Mouse (Mus musculus) neural tube, embryonic 15.5 days (tissue): ENCODE results near the gene Mob2. TPM values are rescaled to one million over a fixed set of nuclear protein-coding genes. Genes with fewer than 3 reads are reported as not detected.

Source experiments
- ATAC-seq: fragments of 200-750 bp; cut with Nextera tagmentation; 2 replicates; pipeline ENCODE4 v1.8.0; 2017; ENCODE audit warnings: mild to moderate bottlenecking, moderate TSS enrichment, moderate library complexity; ENCODE audit not compliant: low FRiP score
- H3K27ac ChIP-seq: fragments of 300-500 bp; sonication (generic); replicated peaks from 2 replicates; pipeline ENCODE4 v1.5.1; 2015; ENCODE audit warnings: mild to moderate bottlenecking, inconsistent platforms
- H3K27me3 ChIP-seq: fragments of 300-500 bp; sonication (generic); replicated peaks from 2 replicates; pipeline ENCODE4 v1.6.1; 2015; ENCODE audit warnings: inconsistent platforms
- H3K36me3 ChIP-seq: fragments of 300-500 bp; sonication (generic); 2 replicates; pipeline ENCODE4 v1.6.1; 2015; ENCODE audit warnings: inconsistent platforms
- H3K4me1 ChIP-seq: fragments of 300-500 bp; sonication (generic); 2 replicates; pipeline ENCODE4 v1.6.1; 2015; ENCODE audit warnings: inconsistent platforms
- H3K4me2 ChIP-seq: fragments of 300-500 bp; sonication (generic); 2 replicates; pipeline ENCODE4 v1.6.1; 2015; ENCODE audit warnings: inconsistent platforms, mild to moderate bottlenecking, moderate library complexity
- H3K4me3 ChIP-seq: fragments of 300-500 bp; sonication (generic); replicated peaks from 2 replicates; pipeline ENCODE4 v1.5.1; 2015; ENCODE audit warnings: mild to moderate bottlenecking, inconsistent platforms
- H3K9ac ChIP-seq: fragments of 300-500 bp; sonication (generic); replicated peaks from 2 replicates; pipeline ENCODE4 v1.6.1; 2015; ENCODE audit warnings: mild to moderate bottlenecking, inconsistent platforms
- H3K9me3 ChIP-seq: fragments of 300-500 bp; sonication (generic); replicated peaks from 2 replicates; pipeline ENCODE4 v1.6.1; 2016; ENCODE audit warnings: inconsistent platforms
- WGBS: fragments of 180-500 bp; shearing (Covaris S2); methylation state at CpG from one replicate; pipeline ENCODE4 v1.1.7; 2015; ENCODE audit warnings: mixed read lengths; 5-methylcytosine and 5-hydroxymethylcytosine counted together
- microRNA-seq: library from miRNA; unstranded; fragments of <30 nt; microRNA quantifications from one replicate; pipeline ENCODE4, GENCODE M21; 2017
- polyA plus RNA-seq: library from polyadenylated mRNA; unstranded; fragments of >200 nt; fragmentation: Nextera tagmentation; extraction: Ambion mirVana; gene quantifications from 2 replicates; pipeline ENCODE4 v1.2.1, GENCODE M21; 2015

Mob2 gene
- polyA plus RNA-seq, 1 experiment from 2014 or later: 51.2 TPM

DNA sequence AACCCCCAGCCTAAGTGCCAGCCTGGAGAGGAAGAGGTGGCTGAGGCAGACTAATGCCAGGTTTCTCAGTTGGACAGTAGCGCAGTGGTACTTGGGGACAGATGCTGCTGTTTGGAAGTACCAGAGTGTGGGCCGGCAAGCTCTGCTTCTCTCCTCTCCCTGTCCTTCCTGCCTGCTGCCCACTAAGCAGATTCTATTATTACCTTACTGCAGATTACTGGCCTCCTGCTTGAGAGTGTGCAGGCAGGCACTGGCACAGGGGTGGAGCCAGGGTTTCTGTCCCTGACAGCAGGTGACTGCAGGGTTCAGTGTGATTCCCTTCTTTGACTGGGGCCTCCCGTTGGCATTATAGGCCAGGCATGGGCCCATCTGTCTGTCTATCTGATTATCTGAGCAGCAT is 99.4 kb downstream of the Mob2 start:
- Histone ChIP-seq H3K27me3 (no peaks in the 10 kb centered on the region), H3K4me1 (peaks cover 93% of the 10 kb centered on the region), H3K9ac (no peak overlapping the region), H3K4me3 (no peak overlapping the region), H3K9me3 (no peaks in the 10 kb centered on the region), H3K36me3 (no peaks in the 10 kb centered on the region), H3K4me2 (no peak overlapping the region), H3K27ac (no peak overlapping the region)
- ATAC-seq: no peak
- WGBS: 59% methylated on average over 3 of the region's 3 CpGs

- Histone ChIP-seq H3K9ac (no peak overlapping the region), H3K36me3 (no peaks in the 10 kb centered on the region), H3K4me1 (peaks cover 93% of the 10 kb centered on the region), H3K27me3 (no peaks in the 10 kb centered on the region), H3K9me3 (no peaks in the 10 kb centered on the region), H3K4me3 (no peak overlapping the region), H3K4me2 (no peak overlapping the region), H3K27ac (no peak overlapping the region)
- WGBS: 87% methylated on average over 2 of the region's 2 CpGs
- no peak for ATAC-seq
Observed at GRCm38 (mm10) chr7:141960926-141961325, 99.9 kb downstream of the Mob2 start.

GRCm38 (mm10) chr7:141959133-141959532 is 101.7 kb downstream of the Mob2 start:
- Histone ChIP-seq H3K4me3 (no peak overlapping the region), H3K9me3 (no peaks in the 10 kb centered on the region), H3K4me2 (no peak overlapping the region), H3K36me3 (no peaks in the 10 kb centered on the region), H3K9ac (no peak overlapping the region), H3K27me3 (no peaks in the 10 kb centered on the region), H3K27ac (no peak overlapping the region), H3K4me1 (peaks cover 96% of the 10 kb centered on the region)
- WGBS: 80% methylated on average over 1 of the region's 1 CpGs
- ATAC-seq: no peak

Small RNA genes within 50 kb of the gene (microRNA-seq; reads per million reads assigned to microRNA genes)
- 0.52 reads per million for gene Mir3104

Other genes starting within 250 kb of the Mob2 start
- 0.04 and 0.08 TPM in 2 replicates for gene Muc5b, start 222.0 kb downstream of the Mob2 start, polyA plus RNA-seq
- gene Tollip, start 142.6 kb downstream of the Mob2 start, polyA plus RNA-seq: 67.5 and 70.0 TPM in 2 replicates
- gene Brsk2, start 111.3 kb downstream of the Mob2 start, polyA plus RNA-seq: 17.5 and 20.2 TPM in 2 replicates
- 110 and 132 TPM in 2 replicates for gene Dusp8, start 34.8 kb upstream of the Mob2 start, polyA plus RNA-seq
- gene Gm45618, start 59.7 kb upstream of the Mob2 start, polyA plus RNA-seq: 0.40 and 0.50 TPM in 2 replicates
- not detected in 2 replicates for gene Gm39115, start 75.0 kb upstream of the Mob2 start, polyA plus RNA-seq
- gene Gm45337, start 83.5 kb upstream of the Mob2 start, polyA plus RNA-seq: not detected in 2 replicates
- gene Gm29735, start 96.0 kb upstream of the Mob2 start, polyA plus RNA-seq: not detected in 2 replicates
- not detected in 2 replicates for gene Gm4553, start 104.7 kb upstream of the Mob2 start, polyA plus RNA-seq
- not detected in 2 replicates for gene Krtap5-2, start 114.9 kb upstream of the Mob2 start, polyA plus RNA-seq
- gene Gm10153, start 129.3 kb upstream of the Mob2 start, polyA plus RNA-seq: not detected in 2 replicates
- not detected in 2 replicates for gene Krtap5-3, start 140.3 kb upstream of the Mob2 start, polyA plus RNA-seq
- gene Gm7579, start 150.8 kb upstream of the Mob2 start, polyA plus RNA-seq: not detected in 2 replicates
- not detected in 2 replicates for gene Krtap5-5, start 168.9 kb upstream of the Mob2 start, polyA plus RNA-seq
- gene Gm40460, start 180.0 kb upstream of the Mob2 start, polyA plus RNA-seq: not detected in 2 replicates
- not detected in 2 replicates for gene Gm2431, start 197.3 kb upstream of the Mob2 start, polyA plus RNA-seq
- not detected in 2 replicates for gene Gm4559, start 213.3 kb upstream of the Mob2 start, polyA plus RNA-seq
- not detected in 2 replicates for gene Krtap5-1, start 236.1 kb upstream of the Mob2 start, polyA plus RNA-seq
- gene Krtap5-4, start 242.5 kb upstream of the Mob2 start, polyA plus RNA-seq: not detected in 2 replicates